Mouse (Mus musculus): ENCODE results near the gene Krt27.

DNA sequence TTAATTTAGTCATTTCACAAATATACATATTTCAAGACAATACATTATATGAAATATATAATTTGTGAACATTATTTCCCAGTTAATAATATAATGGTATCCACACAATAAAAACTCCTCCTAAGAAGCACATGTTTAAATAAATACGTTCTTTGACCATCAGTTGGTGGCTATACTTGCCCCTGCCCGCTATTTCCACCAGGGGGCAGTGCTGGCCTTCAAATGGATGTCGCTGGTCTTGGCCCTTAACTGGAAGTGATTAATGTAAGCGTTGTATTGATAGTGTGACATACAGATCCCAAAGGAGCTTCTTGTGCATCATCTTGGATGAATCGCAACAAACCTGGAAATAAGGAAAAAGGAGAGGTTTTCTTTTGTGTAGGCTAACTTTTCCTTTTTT is 28.7 kb upstream of the Krt27 start:
- TF ChIP-seq ZC3H11A (IDR thresholded peaks at IDR 0.05; ENCODE audit: borderline replicate concordance, low read depth, low read length) (peak; percentile 75), CHD2 (IDR thresholded peaks at IDR 0.05; ENCODE audit: low read depth, low read length) (no peak), HCFC1 (IDR thresholded peaks at IDR 0.05; ENCODE audit: borderline replicate concordance, insufficient read depth, low read length) (no peak), ZNF384 (IDR thresholded peaks at IDR 0.05; ENCODE audit: low read depth, low read length) (no peak), MAFK (IDR thresholded peaks at IDR 0.05; ENCODE audit: insufficient read depth, low read depth, low read length) (no peak)

All from ES-E14 (cell line).